Mouse (Mus musculus): ENCODE data around the gene Mtcl1. TPM values are rescaled to one million over a fixed set of nuclear protein-coding genes. Genes with fewer than 3 reads are reported as not detected.

Mtcl1 gene
- total RNA-seq, 4 experiments from 2014 or later = 4.4 to 6.8 (median 5.3) TPM

GRCm38 (mm10) chr17:66363852-66364524, 85.6 kb downstream of the Mtcl1 start:
- DNase-seq (ENCODE audit: low spot score) = no peak

- DNase-seq (ENCODE audit: low spot score) = no peak
These were observed 87.1 kb downstream of the Mtcl1 start for GRCm38 (mm10) chr17:66362287-66363016.

GRCm38 (mm10) chr17:66358026-66358978, 91.2 kb downstream of the Mtcl1 start:
- no peak for DNase-seq (ENCODE audit: low spot score)

GRCm38 (mm10) chr17:66357171-66358025, 92.2 kb downstream of the Mtcl1 start:
- DNase-seq (ENCODE audit: low spot score) = no peak

GRCm38 (mm10) chr17:66353907-66354306, 95.6 kb downstream of the Mtcl1 start:
- no peak for DNase-seq (ENCODE audit: low spot score)

DNA sequence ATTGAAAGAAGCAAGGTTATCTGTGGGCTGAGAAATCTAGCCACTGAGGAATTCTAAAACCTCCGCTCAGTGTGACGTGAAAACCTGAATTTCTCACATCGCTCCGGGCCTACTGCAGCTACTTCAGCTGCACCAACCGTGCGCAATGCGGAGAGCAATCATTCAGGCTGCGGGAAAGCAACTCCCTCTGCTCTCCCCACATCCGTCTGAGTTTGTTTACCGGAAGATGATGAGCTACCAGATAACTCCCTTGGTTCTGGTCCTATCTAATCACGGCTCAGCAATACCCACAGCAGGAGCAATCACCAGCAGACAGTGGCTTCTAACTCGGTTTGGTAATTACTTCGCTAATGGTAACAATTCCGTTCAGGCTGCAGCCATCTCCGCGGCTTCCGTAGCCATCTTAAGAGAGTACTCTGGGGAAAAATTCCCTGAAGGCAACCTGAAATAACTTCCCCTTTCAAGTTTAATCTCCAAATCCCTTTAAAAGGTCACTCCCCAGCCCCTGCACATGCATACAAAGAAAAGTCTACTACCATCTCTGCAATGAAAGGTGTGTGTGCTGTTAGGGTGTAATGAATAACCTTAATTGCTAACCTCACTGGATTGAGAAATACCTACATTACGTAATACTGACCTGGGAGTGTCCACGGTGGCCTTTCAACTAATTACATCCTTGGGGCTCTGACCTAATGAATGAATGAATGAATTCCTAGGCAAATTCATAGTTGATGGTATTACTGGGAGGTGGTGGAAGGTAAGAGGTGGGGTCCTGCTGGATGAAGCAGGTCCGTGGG, 96.5 kb downstream of the Mtcl1 start:
- DNase-seq (ENCODE audit: low spot score) = no peak

DNA sequence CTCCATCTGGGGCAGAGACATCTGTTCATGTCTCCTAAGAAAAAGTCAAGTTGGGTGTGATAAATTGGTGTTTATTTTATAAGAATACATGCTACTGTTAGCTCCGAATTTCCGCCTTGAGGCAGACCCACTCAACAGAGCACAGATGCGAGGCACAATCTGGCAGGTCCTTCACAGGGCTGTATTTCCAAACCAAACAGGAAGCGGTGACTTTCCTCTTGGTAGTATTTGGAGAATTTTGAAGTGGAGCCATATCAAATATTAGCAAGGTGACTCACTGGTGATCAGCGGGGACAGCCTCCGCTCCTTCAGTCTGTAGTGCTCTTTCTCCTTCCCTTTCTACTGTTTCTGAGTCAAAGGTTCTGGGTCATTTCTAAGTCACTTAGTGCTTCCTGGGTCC, 97.3 kb downstream of the Mtcl1 start:
- peak; percentile 72 for DNase-seq (ENCODE audit: low spot score)

DNA sequence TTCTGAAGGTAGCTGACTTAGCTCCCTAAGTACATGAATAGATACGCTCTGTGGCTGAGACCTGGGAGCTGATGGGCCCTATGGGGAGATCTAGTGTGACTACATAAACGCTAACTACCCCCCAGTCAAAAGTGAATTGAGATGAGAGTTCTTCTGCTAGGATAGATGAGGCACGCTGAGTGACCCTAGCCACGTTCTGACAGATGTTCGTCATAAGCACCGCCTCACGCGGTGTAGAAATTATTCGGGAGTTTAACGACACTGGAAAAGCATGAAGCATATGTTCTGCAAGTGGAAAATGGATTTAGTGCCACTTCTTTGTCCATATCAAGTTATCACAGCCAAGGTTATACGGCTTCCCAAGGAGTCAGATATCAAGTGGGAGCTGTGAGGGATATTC, 98.9 kb downstream of the Mtcl1 start:
- DNase-seq (ENCODE audit: low spot score) = no peak

DNA sequence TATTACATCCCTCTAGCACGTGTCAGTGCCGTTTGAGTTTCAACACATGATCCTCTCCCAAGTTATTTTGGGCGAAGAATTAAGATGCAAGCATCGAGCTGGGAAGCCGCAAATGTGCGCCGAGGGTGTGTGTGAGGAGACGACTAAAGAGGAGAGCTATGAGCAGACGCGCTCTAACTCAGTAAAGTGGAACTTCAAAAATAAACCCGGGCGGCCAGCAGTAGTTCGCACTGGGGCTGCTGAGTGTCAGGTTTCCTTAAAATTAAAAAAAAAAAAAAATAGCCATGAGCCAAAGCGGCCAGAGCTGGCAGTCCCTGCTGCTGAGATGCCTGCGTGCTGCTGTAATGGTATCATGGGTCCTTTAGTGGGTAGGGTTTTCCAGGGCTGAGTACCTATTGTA, 99.4 kb downstream of the Mtcl1 start:
- DNase-seq (ENCODE audit: low spot score) = peak; percentile 22

GRCm38 (mm10) chr17:66346378-66346777, 103.2 kb downstream of the Mtcl1 start:
- no peak for DNase-seq (ENCODE audit: low spot score)

DNA sequence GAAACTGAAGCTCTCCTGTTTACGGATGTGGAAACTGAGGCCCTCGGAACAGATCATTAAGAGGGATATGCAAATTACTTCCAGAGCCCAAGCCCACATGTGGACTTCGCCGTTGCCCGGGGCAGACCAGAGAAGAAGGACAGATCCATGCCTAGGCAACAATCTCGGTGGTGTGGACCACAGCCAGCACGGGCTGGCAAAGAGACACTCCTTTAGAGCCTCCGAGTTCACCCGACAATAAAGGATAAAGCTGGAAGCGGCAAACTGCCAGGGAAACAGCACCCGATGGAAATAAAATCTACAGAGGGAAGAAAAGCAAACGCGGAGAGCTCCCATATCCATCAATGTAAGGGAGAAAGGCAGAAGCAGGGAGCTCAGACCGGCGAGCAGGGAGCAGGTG, 103.9 kb downstream of the Mtcl1 start:
- DNase-seq (ENCODE audit: low spot score) = no peak

DNA sequence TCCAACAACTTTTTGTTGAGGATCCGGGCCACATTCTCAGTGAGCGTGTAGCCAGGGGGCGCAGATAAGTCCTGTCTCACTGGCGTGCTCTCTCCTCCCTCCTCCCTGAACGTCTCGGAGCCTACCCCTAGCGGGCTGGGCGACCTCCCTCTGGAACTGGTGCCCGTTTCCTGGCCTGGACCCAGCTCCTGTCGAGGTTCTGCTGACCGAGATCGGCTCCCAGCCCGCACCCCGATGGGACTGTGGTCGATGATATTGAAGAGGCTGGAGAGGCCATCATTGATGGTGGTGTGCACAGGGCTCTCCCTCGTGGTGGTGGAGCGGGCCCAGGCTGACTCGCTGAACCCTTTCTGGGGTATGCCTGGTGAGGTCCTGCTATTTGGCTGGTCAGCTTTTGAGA, 106.6 kb downstream of the Mtcl1 start:
- DNase-seq (ENCODE audit: low spot score) = no peak

- no peak for DNase-seq (ENCODE audit: low spot score)
These were observed 107.9 kb downstream of the Mtcl1 start for GRCm38 (mm10) chr17:66341670-66342069.

DNA sequence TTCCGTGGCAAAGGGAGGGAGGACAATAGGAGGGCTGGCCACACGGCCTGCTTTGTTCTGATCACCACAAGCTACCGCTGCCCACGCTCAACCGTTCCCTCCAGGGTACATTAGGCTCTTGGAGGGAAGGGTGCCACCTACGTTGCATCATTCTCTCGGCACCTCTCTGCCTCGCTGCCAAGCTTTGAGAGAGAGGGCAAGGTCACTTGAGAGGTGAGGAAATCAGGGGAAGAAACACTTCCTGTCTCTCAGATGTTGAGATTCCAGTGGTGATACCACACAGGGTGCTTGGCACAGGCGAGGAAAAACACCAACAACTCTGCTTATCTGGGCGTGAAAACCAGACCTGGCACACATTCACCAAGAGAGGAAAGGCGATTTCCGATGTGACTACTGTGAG, 108.8 kb downstream of the Mtcl1 start:
- DNase-seq (ENCODE audit: low spot score) = no peak

GRCm38 (mm10) chr17:66337929-66338328, 111.6 kb downstream of the Mtcl1 start:
- no peak for DNase-seq (ENCODE audit: low spot score)

DNA sequence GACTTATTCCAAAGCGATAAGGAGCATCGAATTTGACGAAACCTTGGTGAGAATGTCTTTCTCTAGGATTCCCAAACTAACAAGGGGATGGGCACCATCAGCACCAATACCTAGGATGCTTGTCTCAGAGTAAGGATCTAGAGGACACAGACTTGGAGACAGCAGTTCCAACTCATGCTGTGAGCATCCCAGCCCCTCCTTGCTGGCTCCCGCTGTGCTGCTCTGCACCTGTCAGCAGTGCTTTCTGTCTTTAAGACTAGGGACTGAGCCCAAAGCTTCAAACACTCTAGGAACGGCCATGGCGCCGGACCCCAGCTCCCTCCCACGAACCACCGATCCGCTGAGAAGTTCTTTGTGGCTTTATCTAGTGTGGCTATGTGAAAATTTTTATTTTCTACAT, 114.0 kb downstream of the Mtcl1 start:
- no peak for DNase-seq (ENCODE audit: low spot score)

- DNase-seq (ENCODE audit: low spot score) = no peak
These were observed 114.7 kb downstream of the Mtcl1 start for GRCm38 (mm10) chr17:66334894-66335293.

DNA sequence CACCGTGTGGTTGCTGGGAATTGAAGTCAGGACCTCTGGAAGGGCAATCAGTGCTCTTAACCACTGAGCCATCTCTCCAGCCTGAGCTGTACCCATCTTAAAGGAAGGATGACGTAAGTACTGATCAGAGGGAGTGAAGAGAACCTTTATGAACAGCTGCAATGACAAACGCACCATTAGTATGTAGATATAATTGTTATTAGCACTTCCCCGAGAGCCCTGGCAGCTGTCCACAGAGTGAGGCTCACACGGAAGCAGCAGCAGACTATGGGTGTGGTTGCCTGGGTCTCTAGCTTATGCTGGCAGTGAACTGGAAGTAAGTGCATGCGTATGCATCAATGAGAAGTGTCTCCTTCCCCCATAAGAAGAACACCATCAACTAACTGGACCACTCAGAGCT, 118.3 kb downstream of the Mtcl1 start:
- no peak for DNase-seq (ENCODE audit: low spot score)

DNA sequence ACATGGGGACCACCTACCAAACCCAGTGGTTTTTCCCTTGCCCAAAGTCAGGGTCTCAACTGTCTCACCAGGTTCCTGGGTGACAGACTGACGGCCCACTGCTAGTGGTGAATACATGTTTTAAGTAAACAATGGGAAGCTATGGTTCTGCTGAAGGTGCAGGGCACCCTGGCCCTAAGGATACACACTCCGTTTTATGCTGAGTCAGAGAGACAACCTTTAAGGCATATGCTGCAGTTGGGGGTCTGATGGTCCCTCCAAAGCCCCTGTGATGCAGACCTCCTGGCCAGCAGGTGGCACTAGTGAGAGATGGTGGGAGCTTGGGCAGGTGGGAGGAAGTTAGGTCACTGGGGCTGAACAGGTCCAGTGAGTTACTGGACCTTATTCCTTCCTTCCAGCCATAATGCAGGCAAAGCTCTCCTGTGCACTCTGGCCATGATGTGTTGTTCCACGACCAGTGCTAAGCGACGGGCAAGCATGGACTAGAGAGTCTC, 123.0 kb downstream of the Mtcl1 start:
- DNase-seq (ENCODE audit: low spot score) = no peak

DNA sequence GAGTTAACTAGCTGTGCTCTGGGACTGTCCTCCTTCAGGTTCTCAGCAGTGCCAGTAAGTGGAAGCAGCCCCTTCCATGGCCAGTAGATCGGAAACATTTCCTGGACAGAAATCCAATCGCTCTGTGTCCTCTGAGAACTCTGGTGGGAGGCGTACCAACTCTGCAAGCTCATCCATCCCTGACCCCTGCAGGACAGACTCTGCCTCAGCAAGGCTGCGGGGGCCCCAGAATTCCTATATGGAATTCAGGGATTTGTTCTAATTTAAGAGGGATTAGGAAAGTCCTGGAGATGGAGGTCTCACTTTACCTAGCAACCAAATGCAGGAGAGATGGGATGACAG, 123.4 kb downstream of the Mtcl1 start:
- DNase-seq (ENCODE audit: low spot score) = no peak

All from heart, adult 8-10 months (tissue).